Mouse (Mus musculus): ENCODE results near the gene Ttll9. TPM values are rescaled to one million over a fixed set of nuclear protein-coding genes. Genes with fewer than 3 reads are reported as not detected.

Gene Ttll9
- polyA plus RNA-seq, 1 experiment, result not detected

GRCm38 (mm10) chr2:152951850-152952720, 10.2 kb upstream of the Ttll9 start:
- no peak overlapping the region for H3K4me3 ChIP-seq
- no peaks in the 10 kb centered on the region for H3K79me2 ChIP-seq (ENCODE audit: control insufficient read depth, insufficient read depth)
- peak overlapping the region; percentile 18 for H3K4me2 ChIP-seq (ENCODE audit: low read depth)
- peaks cover 69% of the 10 kb centered on the region for H3K27me3 ChIP-seq (ENCODE audit: control insufficient read depth, insufficient read depth, insufficient read length)
- no peak overlapping the region for H3ac ChIP-seq (ENCODE audit: control insufficient read depth, insufficient read length)
- TF ChIP-seq MYOG (IDR thresholded peaks at IDR 0.05; ENCODE audit: control insufficient read depth in 1 of 3, insufficient read depth in 1 of 3, insufficient read length in 2 of 3, low read depth in 2 of 3) (no peak), POLR2A (IDR thresholded peaks at IDR 0.05; ENCODE audit: insufficient read length, low read depth) (no peak), POLR2AphosphoS2 (IDR thresholded peaks at IDR 0.05; ENCODE audit: insufficient read length, low read depth) (no peak), TCF12 (IDR thresholded peaks at IDR 0.05; ENCODE audit: insufficient read depth, poor library complexity, severe bottlenecking) (no peak), SRF (IDR thresholded peaks at IDR 0.05; ENCODE audit: control insufficient read depth, insufficient read length, low read depth) (no peak), MAX (IDR thresholded peaks at IDR 0.05; ENCODE audit: low read depth) (no peak), E2F4 (IDR thresholded peaks at IDR 0.05; ENCODE audit: insufficient read depth) (no peak), REST (IDR thresholded peaks at IDR 0.05; ENCODE audit: insufficient read depth, insufficient read length) (no peak), TCF3 (IDR thresholded peaks at IDR 0.05; ENCODE audit: insufficient read length, low read depth) (no peak), CEBPB (IDR thresholded peaks at IDR 0.05; ENCODE audit: insufficient read depth, poor library complexity, severe bottlenecking) (no peak), MYOD1 (IDR thresholded peaks at IDR 0.05; ENCODE audit: control insufficient read depth in 1 of 3, insufficient read length in 2 of 3, low read depth in 2 of 3) (no peak), USF1 (IDR thresholded peaks at IDR 0.05; ENCODE audit: low read depth) (no peak)
- no peaks in the 10 kb centered on the region for H3K36me3 ChIP-seq (ENCODE audit: control insufficient read depth, insufficient read depth)

- peaks cover 58% of the 10 kb centered on the region for H3K27me3 ChIP-seq (ENCODE audit: control insufficient read depth, insufficient read depth, insufficient read length)
- no peak for TF ChIP-seq E2F4 (IDR thresholded peaks at IDR 0.05; ENCODE audit: insufficient read depth)
- no peak for TF ChIP-seq CEBPB (IDR thresholded peaks at IDR 0.05; ENCODE audit: insufficient read depth, poor library complexity, severe bottlenecking)
- TF ChIP-seq SRF (IDR thresholded peaks at IDR 0.05; ENCODE audit: control insufficient read depth, insufficient read length, low read depth), result no peak
- no peak for TF ChIP-seq TCF12 (IDR thresholded peaks at IDR 0.05; ENCODE audit: insufficient read depth, poor library complexity, severe bottlenecking)
- TF ChIP-seq TCF3 (IDR thresholded peaks at IDR 0.05; ENCODE audit: insufficient read length, low read depth), result no peak
- TF ChIP-seq MYOD1 (IDR thresholded peaks at IDR 0.05; ENCODE audit: control insufficient read depth in 1 of 3, insufficient read length in 2 of 3, low read depth in 2 of 3), result no peak
- TF ChIP-seq REST (IDR thresholded peaks at IDR 0.05; ENCODE audit: insufficient read depth, insufficient read length), result no peak
- TF ChIP-seq POLR2AphosphoS2 (IDR thresholded peaks at IDR 0.05; ENCODE audit: insufficient read length, low read depth), result no peak
- no peak for TF ChIP-seq POLR2A (IDR thresholded peaks at IDR 0.05; ENCODE audit: insufficient read length, low read depth)
- TF ChIP-seq USF1 (IDR thresholded peaks at IDR 0.05; ENCODE audit: low read depth), result no peak
- no peak for TF ChIP-seq MAX (IDR thresholded peaks at IDR 0.05; ENCODE audit: low read depth)
- TF ChIP-seq MYOG (IDR thresholded peaks at IDR 0.05; ENCODE audit: control insufficient read depth in 1 of 3, insufficient read depth in 1 of 3, insufficient read length in 2 of 3, low read depth in 2 of 3), result no peak
- H3K36me3 ChIP-seq (ENCODE audit: control insufficient read depth, insufficient read depth), result no peaks in the 10 kb centered on the region
These were observed 4.2 kb upstream of the Ttll9 start for GRCm38 (mm10) chr2:152958116-152958515.

GRCm38 (mm10) chr2:152965555-152965954, 3.3 kb downstream of the Ttll9 start:
- no peak overlapping the region for H3K4me3 ChIP-seq
- peaks cover 15% of the 10 kb centered on the region for H3K27me3 ChIP-seq (ENCODE audit: control insufficient read depth, insufficient read depth, insufficient read length)
- no peak overlapping the region for H3K4me2 ChIP-seq (ENCODE audit: low read depth)
- no peaks in the 10 kb centered on the region for H3K36me3 ChIP-seq (ENCODE audit: control insufficient read depth, insufficient read depth)
- no peaks in the 10 kb centered on the region for H3K79me2 ChIP-seq (ENCODE audit: control insufficient read depth, insufficient read depth)
- TF ChIP-seq MAX (IDR thresholded peaks at IDR 0.05; ENCODE audit: low read depth), result no peak
- no peak for TF ChIP-seq TCF3 (IDR thresholded peaks at IDR 0.05; ENCODE audit: insufficient read length, low read depth)
- no peak for TF ChIP-seq TCF12 (IDR thresholded peaks at IDR 0.05; ENCODE audit: insufficient read depth, poor library complexity, severe bottlenecking)
- no peak for TF ChIP-seq REST (IDR thresholded peaks at IDR 0.05; ENCODE audit: insufficient read depth, insufficient read length)
- TF ChIP-seq CEBPB (IDR thresholded peaks at IDR 0.05; ENCODE audit: insufficient read depth, poor library complexity, severe bottlenecking), result no peak
- TF ChIP-seq MYOD1 (IDR thresholded peaks at IDR 0.05; ENCODE audit: control insufficient read depth in 1 of 3, insufficient read length in 2 of 3, low read depth in 2 of 3), result no peak
- no peak for TF ChIP-seq SRF (IDR thresholded peaks at IDR 0.05; ENCODE audit: control insufficient read depth, insufficient read length, low read depth)
- no peak for TF ChIP-seq USF1 (IDR thresholded peaks at IDR 0.05; ENCODE audit: low read depth)
- no peak for TF ChIP-seq MYOG (IDR thresholded peaks at IDR 0.05; ENCODE audit: control insufficient read depth in 1 of 3, insufficient read depth in 1 of 3, insufficient read length in 2 of 3, low read depth in 2 of 3)
- TF ChIP-seq E2F4 (IDR thresholded peaks at IDR 0.05; ENCODE audit: insufficient read depth), result no peak
- TF ChIP-seq POLR2AphosphoS2 (IDR thresholded peaks at IDR 0.05; ENCODE audit: insufficient read length, low read depth), result no peak
- TF ChIP-seq POLR2A (IDR thresholded peaks at IDR 0.05; ENCODE audit: insufficient read length, low read depth), result no peak
- no peak overlapping the region for H3ac ChIP-seq (ENCODE audit: control insufficient read depth, insufficient read length)

More at GRCm38 (mm10) chr2:152958116-152958515, 4.2 kb upstream of the Ttll9 start:
- Histone ChIP-seq H3K79me2 (ENCODE audit: control insufficient read depth, insufficient read depth) (no peaks in the 10 kb centered on the region), H3K4me2 (ENCODE audit: low read depth) (no peak overlapping the region), H3ac (ENCODE audit: control insufficient read depth, insufficient read length) (no peak overlapping the region), H3K4me3 (no peak overlapping the region)

GRCm38 (mm10) chr2:152976991-152977390, 14.7 kb downstream of the Ttll9 start:
- H3K27me3 ChIP-seq (ENCODE audit: control insufficient read depth, insufficient read depth, insufficient read length), result peaks cover 72% of the 10 kb centered on the region
- TF ChIP-seq REST (IDR thresholded peaks at IDR 0.05; ENCODE audit: insufficient read depth, insufficient read length), result no peak
- no peak for TF ChIP-seq POLR2AphosphoS2 (IDR thresholded peaks at IDR 0.05; ENCODE audit: insufficient read length, low read depth)
- no peak for TF ChIP-seq TCF12 (IDR thresholded peaks at IDR 0.05; ENCODE audit: insufficient read depth, poor library complexity, severe bottlenecking)
- no peak for TF ChIP-seq E2F4 (IDR thresholded peaks at IDR 0.05; ENCODE audit: insufficient read depth)
- TF ChIP-seq MYOG (IDR thresholded peaks at IDR 0.05; ENCODE audit: control insufficient read depth in 1 of 3, insufficient read depth in 1 of 3, insufficient read length in 2 of 3, low read depth in 2 of 3), result no peak
- TF ChIP-seq SRF (IDR thresholded peaks at IDR 0.05; ENCODE audit: control insufficient read depth, insufficient read length, low read depth), result no peak
- no peak for TF ChIP-seq CEBPB (IDR thresholded peaks at IDR 0.05; ENCODE audit: insufficient read depth, poor library complexity, severe bottlenecking)
- TF ChIP-seq USF1 (IDR thresholded peaks at IDR 0.05; ENCODE audit: low read depth), result no peak
- TF ChIP-seq TCF3 (IDR thresholded peaks at IDR 0.05; ENCODE audit: insufficient read length, low read depth), result no peak
- TF ChIP-seq MYOD1 (IDR thresholded peaks at IDR 0.05; ENCODE audit: control insufficient read depth in 1 of 3, insufficient read length in 2 of 3, low read depth in 2 of 3), result no peak
- no peak for TF ChIP-seq POLR2A (IDR thresholded peaks at IDR 0.05; ENCODE audit: insufficient read length, low read depth)
- no peak for TF ChIP-seq MAX (IDR thresholded peaks at IDR 0.05; ENCODE audit: low read depth)
- no peak overlapping the region for H3K4me3 ChIP-seq

More at GRCm38 (mm10) chr2:152976991-152977390, 14.7 kb downstream of the Ttll9 start:
- Histone ChIP-seq H3ac (ENCODE audit: control insufficient read depth, insufficient read length) (no peak overlapping the region), H3K79me2 (ENCODE audit: control insufficient read depth, insufficient read depth) (no peaks in the 10 kb centered on the region), H3K4me2 (ENCODE audit: low read depth) (no peak overlapping the region), H3K36me3 (ENCODE audit: control insufficient read depth, insufficient read depth) (no peaks in the 10 kb centered on the region)
